Comparison of ENCODE assay signal across 9 mouse cellular contexts in the genomic region with DNA sequence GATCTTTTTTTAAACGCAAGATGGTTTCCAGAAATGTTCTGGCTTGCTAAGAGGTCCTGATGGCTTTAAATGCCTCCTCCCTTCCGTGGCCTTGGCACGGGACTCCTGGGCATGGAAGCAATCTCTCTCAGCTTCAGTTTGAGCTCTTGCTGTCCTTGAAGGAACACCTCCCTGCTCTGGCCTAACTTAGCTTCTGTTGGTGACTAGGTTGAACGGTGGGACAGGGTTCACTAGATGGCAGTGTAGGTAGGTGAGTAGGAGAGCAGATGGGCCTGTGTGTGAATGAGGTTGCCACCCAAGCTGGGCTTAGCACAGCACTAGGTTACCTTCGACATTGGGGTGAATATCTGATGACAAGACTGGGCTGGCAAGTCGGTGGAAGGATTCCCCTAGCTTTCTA. TPM values are rescaled to one million over a fixed set of nuclear protein-coding genes. Genes with fewer than 3 reads are reported as not detected.
A peak's percentile ranks its signal among the peaks of the same experiment; 100 is the strongest.
DNase-seq lines count a peak whose midpoint lies in the region; ATAC-seq and TF ChIP-seq lines count a peak whose summit lies in the region.
"Had no signal": no experiment of that assay in that cellular context is flagged by ENCODE, and none has a peak within 500 bp of the region (broad histone marks: within the 10 kb centered on the region; RNA-seq: fewer than 3 reads in every experiment).

No protein-coding gene starts in this region.

- no peak overlapping the region for H3K9ac ChIP-seq in intestine, embryonic 14.5 days (ENCODE audit: low read length)
- H3K9ac ChIP-seq in intestine, postnatal 0 days (ENCODE audit: low read depth, low read length): no peak overlapping the region
- H3K9ac ChIP-seq in hindbrain, embryonic 12.5 days: no peak overlapping the region

- DNase-seq in intestine, embryonic 14.5 days (ENCODE audit: low spot score): no peak
- peak; percentile 39 for DNase-seq in NIH3T3 (ENCODE audit: low read depth)
- DNase-seq in left cerebral cortex, postnatal 14 days (ENCODE audit: low spot score in 2 of 2): no peak
- DNase-seq in heart, adult 9 months (ENCODE audit: low spot score in 2 of 2): no peak
- no peak for DNase-seq in urinary bladder, adult 18-20 months (ENCODE audit: low spot score in 2 of 2)

- H3K27ac ChIP-seq in intestine, embryonic 14.5 days (ENCODE audit: low read depth): no peak overlapping the region
- no peak overlapping the region for H3K27ac ChIP-seq in intestine, postnatal 0 days (ENCODE audit: low read depth, low read length)
- peak overlapping the region; percentile 74; the same call in 1 of the 2 replicates for H3K27ac ChIP-seq in hindbrain, embryonic 12.5 days

- no peaks in the 10 kb centered on the region for H3K4me1 ChIP-seq in intestine, embryonic 14.5 days (replicated peaks; ENCODE audit: control insufficient read depth, insufficient read depth, low read length)
- H3K4me1 ChIP-seq in intestine, postnatal 0 days (replicated peaks; ENCODE audit: control insufficient read depth, insufficient read depth, low read length): no peaks in the 10 kb centered on the region
- H3K4me1 ChIP-seq in hindbrain, embryonic 12.5 days: peaks cover 5% of the 10 kb centered on the region

- 0 out of 2 replicates have a peak, but pooled peaks have one; percentile 14 for ATAC-seq in intestine, embryonic 14.5 days (replicated peaks; ENCODE audit: low FRiP score, low TSS enrichment, low read depth)
- ATAC-seq in intestine, postnatal 0 days: no peak
- ATAC-seq in hindbrain, embryonic 12.5 days (ENCODE audit: low FRiP score): no peak
- ATAC-seq in monocyte, adult 5-6 weeks (replicated peaks; ENCODE audit: insufficient number of reproducible peaks, low FRiP score, low TSS enrichment, poor library complexity, severe bottlenecking): 0 out of 2 replicates have a peak, but pooled peaks have one; percentile 24

- H3K4me2 ChIP-seq in intestine, embryonic 14.5 days (ENCODE audit: low read length): no peak overlapping the region
- no peak overlapping the region for H3K4me2 ChIP-seq in intestine, postnatal 0 days (replicated peaks; ENCODE audit: low read depth)
- H3K4me2 ChIP-seq in hindbrain, embryonic 12.5 days (replicated peaks): no peak overlapping the region

- no peaks in the 10 kb centered on the region for H3K9me3 ChIP-seq in intestine, embryonic 14.5 days (ENCODE audit: control insufficient read depth, low read length)
- H3K9me3 ChIP-seq in intestine, postnatal 0 days (ENCODE audit: control insufficient read depth): no peaks in the 10 kb centered on the region
- no peaks in the 10 kb centered on the region for H3K9me3 ChIP-seq in hindbrain, embryonic 12.5 days (replicated peaks)

- no peaks in the 10 kb centered on the region for H3K27me3 ChIP-seq in intestine, embryonic 14.5 days (replicated peaks; ENCODE audit: control insufficient read depth, insufficient read depth, low read length)
- no peaks in the 10 kb centered on the region for H3K27me3 ChIP-seq in intestine, postnatal 0 days (replicated peaks; ENCODE audit: control insufficient read depth, insufficient read depth, low read length)
- no peaks in the 10 kb centered on the region for H3K27me3 ChIP-seq in hindbrain, embryonic 12.5 days

- H3K4me3 ChIP-seq in intestine, embryonic 14.5 days (ENCODE audit: low read depth, low read length): no peak overlapping the region
- no peak overlapping the region for H3K4me3 ChIP-seq in intestine, postnatal 0 days (ENCODE audit: low read depth, low read length)
- no peak overlapping the region for H3K4me3 ChIP-seq in hindbrain, embryonic 12.5 days

- TF ChIP-seq CTCF in intestine, postnatal 0 days (IDR thresholded peaks at IDR 0.05; ENCODE audit: low read depth): no peak

- WGBS in intestine, embryonic 14.5 days: 57% methylated on average over 6 of the region's 6 CpGs
- 66% methylated on average over 6 of the region's 6 CpGs for WGBS in intestine, postnatal 0 days
- 71% methylated on average over 6 of the region's 6 CpGs for WGBS in hindbrain, embryonic 12.5 days

- intact Hi-C loops in left cerebral cortex, postnatal 14 days (cut with DNase I): loop anchor here (2.0 kb wide), 1 partner anchor 87 kb away; a partner anchor contains a TSS

- H3K36me3 ChIP-seq in intestine, embryonic 14.5 days (ENCODE audit: control insufficient read depth, insufficient read depth, low read length): no peaks in the 10 kb centered on the region
- no peaks in the 10 kb centered on the region for H3K36me3 ChIP-seq in intestine, postnatal 0 days (ENCODE audit: control insufficient read depth, insufficient read depth)
- no peaks in the 10 kb centered on the region for H3K36me3 ChIP-seq in hindbrain, embryonic 12.5 days

RNA-seq across cellular contexts. Expression of a gene that starts 12.8 kb away (rescaled TPM):
- 2.6 and 3.9 TPM in 2 replicates for polyA plus RNA-seq in intestine, embryonic 14.5 days (2014; fragmentation: Nextera tagmentation; extraction: Ambion mirVana)
- polyA plus RNA-seq in intestine, postnatal 0 days (2015; fragmentation: Nextera tagmentation; extraction: Ambion mirVana): 5.2 and 5.8 TPM in 2 replicates
- polyA plus RNA-seq in hindbrain, embryonic 12.5 days (2016; fragmentation: Nextera tagmentation; extraction: Ambion mirVana): 1.0 and 1.2 TPM in 2 replicates
- 34.3 to 52.4 TPM (median 39.3 TPM) in 3 replicates for total RNA-seq in monocyte, adult 5-6 weeks (2017)
- total RNA-seq in left cerebral cortex, postnatal 14 days (2021): 1 to 10 TPM; 1.3 to 1.6 TPM

RNA-seq across cellular contexts. Expression of a gene that starts 16.8 kb away (rescaled TPM):
- polyA plus RNA-seq in intestine, embryonic 14.5 days (2014; fragmentation: Nextera tagmentation; extraction: Ambion mirVana): 0.30 TPM in 1 of 2 replicates, not detected in the other
- polyA plus RNA-seq in intestine, postnatal 0 days (2015; fragmentation: Nextera tagmentation; extraction: Ambion mirVana): 175 and 225 TPM in 2 replicates
- not detected in 2 replicates for polyA plus RNA-seq in hindbrain, embryonic 12.5 days (2016; fragmentation: Nextera tagmentation; extraction: Ambion mirVana)
- total RNA-seq in monocyte, adult 5-6 weeks (2017): not detected in 3 replicates
- not detected for total RNA-seq in left cerebral cortex, postnatal 14 days (2021)
- polyA plus RNA-seq: stomach, embryonic 14.5 days had no signal

RNA-seq across cellular contexts. Expression of a gene that starts 18.1 kb away (rescaled TPM):
- polyA plus RNA-seq in intestine, embryonic 14.5 days (2014; fragmentation: Nextera tagmentation; extraction: Ambion mirVana): 2.9 TPM in 2 replicates
- 1.8 and 2.0 TPM in 2 replicates for polyA plus RNA-seq in intestine, postnatal 0 days (2015; fragmentation: Nextera tagmentation; extraction: Ambion mirVana)
- 0.80 and 1.9 TPM in 2 replicates for polyA plus RNA-seq in hindbrain, embryonic 12.5 days (2016; fragmentation: Nextera tagmentation; extraction: Ambion mirVana)
- 5.1 to 16.1 TPM (median 9.1 TPM) in 3 replicates for total RNA-seq in monocyte, adult 5-6 weeks (2017)
- total RNA-seq in left cerebral cortex, postnatal 14 days (2021): under 1 TPM in 1 of 2 experiments, not detected in 1; 0.25 TPM

RNA-seq across cellular contexts. Expression of a gene that starts 33.7 kb away (rescaled TPM):
- 0.22 and 0.39 TPM in 2 replicates for polyA plus RNA-seq in intestine, embryonic 14.5 days (2014; fragmentation: Nextera tagmentation; extraction: Ambion mirVana)
- 0.09 and 0.13 TPM in 2 replicates for polyA plus RNA-seq in intestine, postnatal 0 days (2015; fragmentation: Nextera tagmentation; extraction: Ambion mirVana)
- not detected in 2 replicates for polyA plus RNA-seq in hindbrain, embryonic 12.5 days (2016; fragmentation: Nextera tagmentation; extraction: Ambion mirVana)
- total RNA-seq in monocyte, adult 5-6 weeks (2017): 1,218 to 1,278 TPM (median 1,233 TPM) in 3 replicates
- total RNA-seq in left cerebral cortex, postnatal 14 days (2021): under 1 TPM in 1 of 2 experiments, not detected in 1; 0.11 TPM

Comparison
In these comparisons a context has a peak if more than half of its experiments do, and no peak if none do; other contexts are left out.
1. ATAC-seq: peak in intestine, embryonic 14.5 days (single experiment) and monocyte, adult 5-6 weeks (single experiment); none in intestine, postnatal 0 days (single experiment) and hindbrain, embryonic 12.5 days (single experiment).
2. RNA of a gene that starts 16.8 kb away (polyA plus RNA-seq): 175 to 225 TPM in intestine, postnatal 0 days; 0.30 TPM in intestine, embryonic 14.5 days and not detected in hindbrain, embryonic 12.5 days; every median in the first group is over 100 times any median in the second.